Mouse (Mus musculus) left cerebral cortex, adult 8-10 months (tissue): Measurements from ENCODE around the gene Zfp11. TPM values are rescaled to one million over a fixed set of nuclear protein-coding genes. Genes with fewer than 3 reads are reported as not detected.
"Not testable (repeated sequence)": the region's sequence is repeated elsewhere in the genome, so short reads cannot be mapped to it uniquely, and the experiment has no call there.

ENCODE experiments used
- DNase-seq, 2 experiments: peaks; one replicate each; pipeline ENCODE4 v3.0.0; 2022; ENCODE audit warnings: low spot score in 2 of 2
- total RNA-seq, 4 experiments: library from RNA; stranded (reverse); gene quantifications; 2 replicates each; pipeline ENCODE4 v1.2.4; 2022

The Zfp11 gene
- 1 to 10 TPM; 6.0 to 7.0 (median 6.2) TPM for total RNA-seq

GRCm38 (mm10) chr5:129670036-129670458, at the start of gene Zfp11:
TSS of gene Zfp11 (minus strand) at chr5:129670099.
- DNase-seq: peak; percentile 50 to 77

GRCm38 (mm10) chr5:129717016-129717415, 47.1 kb upstream of the Zfp11 start:
- DNase-seq: no peak

- peak; percentile 78 to 89 for DNase-seq
Observed at GRCm38 (mm10) chr5:129715326-129715861, 45.5 kb upstream of the Zfp11 start, which contains the start of gene Mrps17. TSS of gene Mrps17 (plus strand) at chr5:129715497.

GRCm38 (mm10) chr5:129708412-129708811, 38.5 kb upstream of the Zfp11 start, which contains the start of gene Sept14:
TSS of gene Sept14 (minus strand) at chr5:129708512.
- DNase-seq: no peak

- DNase-seq: no peak
Observed at GRCm38 (mm10) chr5:129703368-129703767, 33.5 kb upstream of the Zfp11 start.

GRCm38 (mm10) chr5:129701706-129702105, 31.8 kb upstream of the Zfp11 start:
- DNase-seq: no peak

- DNase-seq: no peak
Observed at GRCm38 (mm10) chr5:129700506-129700905, 30.6 kb upstream of the Zfp11 start.

GRCm38 (mm10) chr5:129690528-129690927, 20.6 kb upstream of the Zfp11 start:
- no peak for DNase-seq

- no peak for DNase-seq
Observed at GRCm38 (mm10) chr5:129687621-129688020, 17.7 kb upstream of the Zfp11 start.

GRCm38 (mm10) chr5:129685141-129685540, 15.2 kb upstream of the Zfp11 start:
- not testable (repeated sequence) for DNase-seq

- no peak for DNase-seq
Observed at GRCm38 (mm10) chr5:129669453-129670035, 355 bp downstream of the Zfp11 start.

- no peak for DNase-seq
Observed at GRCm38 (mm10) chr5:129667851-129668250, 2.0 kb downstream of the Zfp11 start.

GRCm38 (mm10) chr5:129666271-129666909, 3.5 kb downstream of the Zfp11 start:
- DNase-seq: peak in 1 of 2 experiments; percentile 22

- DNase-seq: no peak
Observed at GRCm38 (mm10) chr5:129664090-129664489, 5.8 kb downstream of the Zfp11 start.

GRCm38 (mm10) chr5:129657931-129658330, 12.0 kb downstream of the Zfp11 start:
- DNase-seq: no peak

- DNase-seq: no peak
Observed at GRCm38 (mm10) chr5:129657016-129657415, 12.9 kb downstream of the Zfp11 start.

- no peak for DNase-seq
Observed at GRCm38 (mm10) chr5:129650858-129651257, 19.0 kb downstream of the Zfp11 start.

GRCm38 (mm10) chr5:129632270-129633250, 37.3 kb downstream of the Zfp11 start:
- DNase-seq: not testable (repeated sequence)

- DNase-seq: not testable (repeated sequence)
Observed at GRCm38 (mm10) chr5:129626586-129626985, 43.3 kb downstream of the Zfp11 start.

- DNase-seq: no peak
Observed at GRCm38 (mm10) chr5:129626099-129626498, 43.8 kb downstream of the Zfp11 start.

GRCm38 (mm10) chr5:129621361-129621760, 48.5 kb downstream of the Zfp11 start:
- no peak for DNase-seq
